Mouse (Mus musculus) spleen, adult 2 months (tissue): ENCODE measurements around the gene Rcn3.

ENCODE experiments used
- CTCF ChIP-seq: fragments of 200-500 bp; IDR thresholded peaks from 2 replicates; pipeline ENCODE4 v1.5.1; 2011; ENCODE audit warnings: mild to moderate bottlenecking, inconsistent platforms; ENCODE audit not compliant: insufficient read depth, insufficient read length, insufficient replicate concordance; ENCODE audit errors: extremely low read depth
- POLR2A ChIP-seq: fragments of 200-500 bp; IDR thresholded peaks from 2 replicates; pipeline ENCODE4 v1.6.1; 2011; ENCODE audit warnings: low read depth, low read length, inconsistent platforms

DNA sequence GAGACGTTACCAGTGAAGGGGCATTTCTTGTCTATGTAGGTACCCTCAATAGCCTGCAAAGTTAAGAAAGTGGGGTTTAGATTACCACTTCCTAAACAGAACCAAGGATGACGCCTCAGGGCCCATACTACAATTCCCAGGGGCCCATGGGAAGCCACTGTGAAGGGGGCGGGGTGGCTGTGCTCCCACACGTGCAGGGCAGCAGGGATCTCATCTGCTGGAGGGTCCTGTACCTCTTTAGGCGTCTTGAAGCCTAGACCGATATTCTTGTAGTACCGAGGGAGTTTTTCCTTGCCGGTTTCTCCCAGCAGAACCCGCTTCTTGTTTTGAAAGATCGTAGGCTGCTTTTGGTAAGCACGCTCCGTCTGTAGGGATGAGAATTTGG is 31.2 kb upstream of the Rcn3 start:
- TF ChIP-seq POLR2A = no peak
- TF ChIP-seq CTCF = no peak
